Mouse (Mus musculus): ENCODE data around the gene Zfp770.

DNA sequence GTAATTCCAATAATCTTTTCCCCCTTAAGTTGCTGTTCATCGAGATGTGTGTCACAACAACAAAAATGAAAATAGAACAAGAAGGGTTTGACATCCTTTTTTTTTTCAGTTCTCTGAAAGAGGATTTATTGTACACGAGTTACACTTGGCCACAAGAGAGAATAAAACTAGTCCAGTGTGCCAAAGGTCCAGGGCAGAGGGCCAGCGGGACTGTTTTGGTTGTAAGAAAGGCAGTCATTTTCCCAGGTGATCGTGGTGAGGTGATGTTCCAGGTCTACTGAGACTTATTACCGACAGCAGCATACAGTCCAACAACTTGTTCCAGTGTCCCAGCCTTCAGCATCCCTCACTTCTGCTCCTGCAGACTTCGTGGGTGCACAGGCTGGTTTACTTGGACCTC is 3.8 kb upstream of the Zfp770 start:
- TF ChIP-seq POLR2A (IDR thresholded peaks at IDR 0.05; ENCODE audit: insufficient read depth, low read depth, low read length) = no peak
- TF ChIP-seq CTCF (IDR thresholded peaks at IDR 0.05) = no peak
